In genomic region chr11:82833929-82834328, GRCm38 (mm10) we compare ENCODE assay signal across 26 mouse cellular contexts. TPM values are rescaled to one million over a fixed set of nuclear protein-coding genes. Genes with fewer than 3 reads are reported as not detected.
DNase-seq lines count a peak whose midpoint lies in the region; ATAC-seq and TF ChIP-seq lines count a peak whose summit lies in the region.
"Had no signal": no experiment of that assay in that cellular context is flagged by ENCODE, and none has a peak within 500 bp of the region (broad histone marks: within the 10 kb centered on the region; RNA-seq: fewer than 3 reads in every experiment).

No protein-coding gene starts in this region.

- no peak for ATAC-seq in liver, embryonic 12.5 days
- ATAC-seq in megakaryocyte progenitor cell, adult 5-6 weeks (replicated peaks; ENCODE audit: poor library complexity): peak; percentile 80
- ATAC-seq: activated CD4-positive, CD25-positive, alpha-beta regulatory T cell, adult 4 months; forebrain, embryonic 13.5 days; hindbrain, postnatal 0 days; lung, postnatal 0 days had no signal

- H3K4me2 ChIP-seq in liver, embryonic 12.5 days: no peak overlapping the region
- H3K4me2 ChIP-seq: forebrain, embryonic 13.5 days; midbrain, embryonic 12.5 days had no signal

- no peaks in the 10 kb centered on the region for H3K9me3 ChIP-seq in MEL (replicated peaks; ENCODE audit: insufficient read depth, low read length)
- H3K9me3 ChIP-seq in liver, embryonic 12.5 days (replicated peaks): no peaks in the 10 kb centered on the region
- H3K9me3 ChIP-seq: forebrain, embryonic 13.5 days; heart, embryonic 10.5 days; limb, embryonic 10.5 days; midbrain, embryonic 12.5 days had no signal

- TF ChIP-seq CTCF in MEL (IDR thresholded peaks at IDR 0.05 in 2 of 3, conservative IDR thresholded peaks at IDR 0.05 in 1 of 3; ENCODE audit: control insufficient read depth in 1 of 3, insufficient read depth in 1 of 3, low read depth in 2 of 3, low read length in 3 of 3, poor library complexity in 1 of 3, severe bottlenecking in 1 of 3): no peak

- H3K79me2 ChIP-seq in MEL (ENCODE audit: control insufficient read depth, insufficient read depth, low read length, poor library complexity): no peaks in the 10 kb centered on the region

- H3K27ac ChIP-seq in MEL (ENCODE audit: control insufficient read depth, low read depth, low read length): peak overlapping the region; percentile 20; the same call in 1 of the 2 replicates
- H3K27ac ChIP-seq in liver, embryonic 12.5 days: 0 out of 2 replicates have a peak overlapping the region, but pooled peaks have one; percentile 38
- H3K27ac ChIP-seq: forebrain, embryonic 13.5 days; gastrocnemius, adult 2 months; heart, embryonic 10.5 days; hindbrain, postnatal 0 days; limb, embryonic 10.5 days; midbrain, embryonic 12.5 days had no signal

- no peak overlapping the region for H3K9ac ChIP-seq in MEL (ENCODE audit: control insufficient read depth, low read depth, low read length, poor library complexity, severe bottlenecking)
- H3K9ac ChIP-seq in liver, embryonic 12.5 days: no peak overlapping the region
- H3K9ac ChIP-seq: forebrain, embryonic 13.5 days; midbrain, embryonic 12.5 days had no signal

- no peak for TF ChIP-seq POLR2A in MEL (IDR thresholded peaks at IDR 0.05; ENCODE audit: control insufficient read depth in 1 of 2, insufficient read depth in 1 of 2, low read depth in 1 of 2, low read length in 2 of 2, poor library complexity in 1 of 2)

- H3K4me1 ChIP-seq in MEL (ENCODE audit: control insufficient read depth in 1 of 2, insufficient read depth in 2 of 2, low read length in 2 of 2): peaks cover 7 to 14% of the 10 kb centered on the region in 2 experiments
- H3K4me1 ChIP-seq in liver, embryonic 12.5 days: peaks cover 59% of the 10 kb centered on the region

- peaks cover 2 to 9% of the 10 kb centered on the region in 2 experiments; a peak in 3 of 4 replicates for H3K36me3 ChIP-seq in MEL (ENCODE audit: control insufficient read depth in 1 of 2, insufficient read depth in 2 of 2, low read length in 2 of 2)
- peaks cover 34% of the 10 kb centered on the region for H3K36me3 ChIP-seq in liver, embryonic 12.5 days
- H3K36me3 ChIP-seq: heart, embryonic 10.5 days; limb, embryonic 10.5 days; midbrain, embryonic 12.5 days had no signal

- no peaks in the 10 kb centered on the region for H3K27me3 ChIP-seq in MEL (ENCODE audit: control insufficient read depth in 1 of 2, insufficient read depth in 2 of 2, low read length in 2 of 2)
- H3K27me3 ChIP-seq in liver, embryonic 12.5 days (replicated peaks): no peaks in the 10 kb centered on the region
- H3K27me3 ChIP-seq: forebrain, embryonic 13.5 days; midbrain, embryonic 12.5 days had no signal

- DNase-seq in A20 (ENCODE audit: low read depth, low spot score) (peak; percentile 46), MEL (ENCODE audit: low read depth, low spot score) (peak; percentile 88)
- DNase-seq in retina, embryonic 14.5 days (ENCODE audit: low spot score): no peak
- DNase-seq in lung, postnatal 4 days: no peak
- DNase-seq in urinary bladder, adult 18-20 months (ENCODE audit: low spot score in 2 of 2): no peak
- no peak for DNase-seq in thymus, postnatal 36 days
- DNase-seq: adrenal gland, postnatal 14 days; cerebellum, adult 8-10 months; cerebellum, postnatal 36 days; gastrocnemius, adult 2 months; kidney, adult 11 months; kidney, postnatal 10 days had no signal

- TF ChIP-seq EP300 in MEL (IDR thresholded peaks at IDR 0.05; ENCODE audit: low read depth in 1 of 2, low read length in 2 of 2): 0 out of 4 replicates have a peak, but pooled peaks of 1 of the 2 experiments have one; percentile 13

- no peak overlapping the region for H3K4me3 ChIP-seq in MEL (ENCODE audit: control insufficient read depth in 1 of 2, insufficient read depth in 1 of 2, low read depth in 2 of 2, low read length in 2 of 2)
- no peak overlapping the region for H3K4me3 ChIP-seq in liver, embryonic 12.5 days
- H3K4me3 ChIP-seq: forebrain, embryonic 13.5 days; gastrocnemius, adult 2 months; heart, embryonic 10.5 days; limb, embryonic 10.5 days; midbrain, embryonic 12.5 days had no signal

- WGBS in liver, embryonic 12.5 days (ENCODE audit: insufficient replicate concordance): 49% methylated on average over 8 of the region's 8 CpGs

- no peak for TF ChIP-seq RAD21 in MEL (IDR thresholded peaks at IDR 0.05; ENCODE audit: low read depth, low read length)

TF ChIP-seq in MEL, 35 proteins besides CTCF, POLR2A, EP300 and RAD21:
- TF ChIP-seq SIN3A (IDR thresholded peaks at IDR 0.05; ENCODE audit: low read length): no peak
- no peak for TF ChIP-seq ZNF384 (IDR thresholded peaks at IDR 0.05; ENCODE audit: low read depth, low read length)
- TF ChIP-seq MYC (IDR thresholded peaks at IDR 0.05; ENCODE audit: low read depth, low read length): no peak
- no peak for TF ChIP-seq ZMIZ1 (IDR thresholded peaks at IDR 0.05; ENCODE audit: low read depth, low read length)
- no peak for TF ChIP-seq HCFC1 (IDR thresholded peaks at IDR 0.05; ENCODE audit: low read depth, low read length)
- no peak for TF ChIP-seq CHD1 (IDR thresholded peaks at IDR 0.05; ENCODE audit: low read depth, low read length)
- no peak for TF ChIP-seq ELF1 (IDR thresholded peaks at IDR 0.05; ENCODE audit: low read depth, low read length)
- no peak for TF ChIP-seq TAL1 (IDR thresholded peaks at IDR 0.05; ENCODE audit: low read length)
- TF ChIP-seq ETS1 (IDR thresholded peaks at IDR 0.05; ENCODE audit: low read depth, low read length): no peak
- TF ChIP-seq ZC3H11A (IDR thresholded peaks at IDR 0.05; ENCODE audit: low read depth, low read length): no peak
- no peak for TF ChIP-seq POLR2AphosphoS5 (IDR thresholded peaks at IDR 0.05; ENCODE audit: borderline replicate concordance, low read depth, low read length)

RNA-seq across cellular contexts. Expression of gene Rffl, which starts 37.1 kb away (rescaled TPM):
- total RNA-seq in MEL (2012; rRNA removed): 15.5 and 17.8 TPM in 2 replicates
- 10 to 100 TPM in 1 of 2 experiments, not detected in 1; 15.2 TPM for polyA plus RNA-seq in MEL (2012; ENCODE audit: insufficient read depth in 1 of 2, insufficient read length in 2 of 2, low read depth in 1 of 2, low replicate concordance in 2 of 2, missing spikeins in 1 of 2)
- 28.1 and 28.8 TPM in 2 replicates for polyA plus RNA-seq in liver, embryonic 12.5 days (2016; fragmentation: Nextera tagmentation; extraction: Ambion mirVana)
- 26.3 and 27.5 TPM in 2 replicates for total RNA-seq in megakaryocyte progenitor cell, adult 5-6 weeks (2015)
- 18.3 and 18.9 TPM in 2 replicates for total RNA-seq in megakaryocyte progenitor cell, adult 5-6 weeks (2017)

RNA-seq across cellular contexts. Expression of gene Lig3, which starts 53.0 kb away (rescaled TPM):
- total RNA-seq in MEL (2012; rRNA removed): 48.5 and 54.0 TPM in 2 replicates
- 10 to 100 TPM in 1 of 2 experiments, not detected in 1; 89.2 TPM for polyA plus RNA-seq in MEL (2012; ENCODE audit: insufficient read depth in 1 of 2, insufficient read length in 2 of 2, low read depth in 1 of 2, low replicate concordance in 2 of 2, missing spikeins in 1 of 2)
- 19.7 and 19.8 TPM in 2 replicates for polyA plus RNA-seq in liver, embryonic 12.5 days (2016; fragmentation: Nextera tagmentation; extraction: Ambion mirVana)
- 31.3 and 39.5 TPM in 2 replicates for total RNA-seq in megakaryocyte progenitor cell, adult 5-6 weeks (2015)
- total RNA-seq in megakaryocyte progenitor cell, adult 5-6 weeks (2017): 37.6 and 67.4 TPM in 2 replicates

RNA-seq across cellular contexts. Expression of gene Rad51d, which starts 56.5 kb away (rescaled TPM):
- 21.1 and 25.6 TPM in 2 replicates for total RNA-seq in MEL (2012; rRNA removed)
- 10 to 100 TPM in 1 of 2 experiments, not detected in 1; 30.0 TPM for polyA plus RNA-seq in MEL (2012; ENCODE audit: insufficient read depth in 1 of 2, insufficient read length in 2 of 2, low read depth in 1 of 2, low replicate concordance in 2 of 2, missing spikeins in 1 of 2)
- polyA plus RNA-seq in liver, embryonic 12.5 days (2016; fragmentation: Nextera tagmentation; extraction: Ambion mirVana): 8.6 and 10.0 TPM in 2 replicates
- total RNA-seq in megakaryocyte progenitor cell, adult 5-6 weeks (2015): 14.7 and 15.6 TPM in 2 replicates
- total RNA-seq in megakaryocyte progenitor cell, adult 5-6 weeks (2017): 9.8 and 10.6 TPM in 2 replicates

RNA-seq across cellular contexts. Expression of gene Fndc8, which starts 58.0 kb away (rescaled TPM):
- total RNA-seq in MEL (2012; rRNA removed): 0.07 and 0.15 TPM in 2 replicates
- under 1 TPM in 1 of 2 experiments, not detected in 1; 0.72 TPM for polyA plus RNA-seq in MEL (2012; ENCODE audit: insufficient read depth in 1 of 2, insufficient read length in 2 of 2, low read depth in 1 of 2, low replicate concordance in 2 of 2, missing spikeins in 1 of 2)
- polyA plus RNA-seq in liver, embryonic 12.5 days (2016; fragmentation: Nextera tagmentation; extraction: Ambion mirVana): 0.08 and 0.19 TPM in 2 replicates
- not detected in 2 replicates for total RNA-seq in megakaryocyte progenitor cell, adult 5-6 weeks (2015)
- total RNA-seq in megakaryocyte progenitor cell, adult 5-6 weeks (2017): not detected in 2 replicates
- total RNA-seq: gastrocnemius, adult 2 months; hindbrain, postnatal 0 days; layer of hippocampus, adult 18-20 months; layer of hippocampus, postnatal 14 days; left cerebral cortex, adult 8-10 months; liver, adult 2 months had no signal
- polyA plus RNA-seq: brain, embryonic 14.5 days; liver, adult 2 months had no signal

Comparison
In these comparisons a context has a peak if more than half of its experiments do, and no peak if none do; other contexts are left out.
1. DNase-seq: peak in A20 (single experiment) and MEL (single experiment); none in retina, embryonic 14.5 days (single experiment), lung, postnatal 4 days (0 of 2), urinary bladder, adult 18-20 months (0 of 2) and thymus, postnatal 36 days (0 of 2).